Mouse (Mus musculus) cortical plate, adult 2 months (tissue): ENCODE measurements around the gene Klhdc10. TPM values are rescaled to one million over a fixed set of nuclear protein-coding genes. Genes with fewer than 3 reads are reported as not detected.

Source experiments
- H3K27ac ChIP-seq: fragments of 200-500 bp; 2 replicates; pipeline ENCODE4 v1.5.1; 2012; ENCODE audit warnings: low read length, control low read depth, inconsistent platforms; ENCODE audit not compliant: insufficient read depth
- H3K4me1 ChIP-seq: fragments of 200-500 bp; 2 replicates; pipeline ENCODE4 v1.6.1; 2011; ENCODE audit warnings: low read length; ENCODE audit not compliant: control insufficient read depth, insufficient read depth
- H3K4me3 ChIP-seq: fragments of 200-500 bp; 2 replicates; pipeline ENCODE4 v1.5.1; 2011; ENCODE audit warnings: mild to moderate bottlenecking, low read length, control low read depth; ENCODE audit not compliant: insufficient read depth
- CTCF ChIP-seq: fragments of 200-500 bp; IDR thresholded peaks from 2 replicates; pipeline ENCODE4 v1.5.1; 2011; ENCODE audit warnings: mild to moderate bottlenecking, control low read depth, low read length; ENCODE audit not compliant: insufficient read depth; ENCODE audit errors: extremely low read depth
- POLR2A ChIP-seq: fragments of 200-500 bp; IDR thresholded peaks from 2 replicates; pipeline ENCODE4 v1.6.1; 2011; ENCODE audit warnings: mild to moderate bottlenecking, low read length, control low read depth; ENCODE audit not compliant: insufficient read depth; ENCODE audit errors: extremely low read depth
- polyA plus RNA-seq: library from polyadenylated mRNA; depleted of rRNA; stranded (reverse); fragments of >200 nt; gene quantifications from 2 replicates; pipeline ENCODE4 v1.2.3, GENCODE M21; 2012

Klhdc10 gene
- polyA plus RNA-seq, 1 experiment = 58.0 TPM

DNA sequence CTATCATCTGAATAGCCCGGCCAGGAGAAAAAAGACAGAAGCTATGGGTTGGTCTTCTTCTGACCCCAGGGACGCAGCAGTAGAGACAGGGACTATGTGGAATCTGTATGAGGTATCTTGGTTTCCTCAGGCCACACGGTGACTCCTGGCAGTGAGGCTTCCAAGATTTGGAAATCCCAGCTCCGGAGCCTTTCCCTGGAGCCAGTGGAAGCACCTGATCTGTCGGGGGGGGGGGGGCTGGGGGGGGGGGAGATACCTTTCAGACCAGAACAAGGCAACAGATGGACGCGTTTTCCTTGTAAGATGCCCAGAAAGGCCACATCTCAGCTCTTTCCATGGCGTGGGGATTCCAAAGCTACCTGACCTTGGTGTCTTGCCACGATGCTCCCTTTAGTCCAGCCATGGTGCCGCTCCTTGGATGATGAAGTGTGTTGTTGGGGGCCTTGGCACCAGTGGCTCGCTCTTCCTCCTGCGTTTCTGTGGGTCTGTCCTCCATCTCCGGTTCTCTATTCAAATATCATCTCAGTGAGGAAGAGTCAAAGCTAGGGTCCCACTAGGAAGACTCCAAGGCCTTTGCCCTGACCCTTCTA lies 60.2 kb downstream of the Klhdc10 start:
- H3K27ac ChIP-seq = no peak overlapping the region
- no peak overlapping the region for H3K4me3 ChIP-seq

GRCm38 (mm10) chr6:30462822-30463221 lies 61.2 kb downstream of the Klhdc10 start:
- TF ChIP-seq POLR2A = no peak
- TF ChIP-seq CTCF = no peak
- no peak overlapping the region for H3K27ac ChIP-seq
- no peak overlapping the region for H3K4me3 ChIP-seq
- peaks cover 5% of the 10 kb centered on the region for H3K4me1 ChIP-seq

More for the DNA sequence above, 60.2 kb downstream of the Klhdc10 start:
- TF ChIP-seq CTCF = no peak
- no peak for TF ChIP-seq POLR2A
- peaks cover 5% of the 10 kb centered on the region for H3K4me1 ChIP-seq

DNA sequence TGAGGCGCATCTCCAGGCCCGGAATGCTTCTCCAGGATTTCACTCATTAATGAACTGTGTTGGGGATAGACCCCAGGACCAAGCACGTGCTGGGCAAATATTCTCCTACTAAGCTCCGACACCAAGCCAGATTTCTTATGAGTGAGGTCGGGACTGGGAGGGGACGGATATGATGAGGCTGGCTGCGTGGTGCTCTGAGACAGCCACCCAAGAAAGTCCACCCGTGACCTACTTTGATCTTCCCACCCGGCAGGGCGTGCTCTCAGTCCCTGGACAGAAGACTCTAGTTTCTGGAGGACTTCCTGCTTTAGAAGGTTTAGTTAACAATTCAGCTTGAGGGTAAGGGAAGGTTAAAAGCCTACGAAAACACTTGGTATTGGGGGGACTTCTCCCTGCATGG lies 63.9 kb downstream of the Klhdc10 start:
- TF ChIP-seq CTCF (no peak), POLR2A (no peak)
- no peak overlapping the region for H3K4me3 ChIP-seq
- no peak overlapping the region for H3K27ac ChIP-seq

GRCm38 (mm10) chr6:30468058-30468457 lies 66.4 kb downstream of the Klhdc10 start:
- no peak overlapping the region for H3K4me3 ChIP-seq
- TF ChIP-seq CTCF = no peak
- TF ChIP-seq POLR2A = no peak
- H3K27ac ChIP-seq = no peak overlapping the region
- H3K4me1 ChIP-seq = no peaks in the 10 kb centered on the region

More for the DNA sequence above, 63.9 kb downstream of the Klhdc10 start:
- H3K4me1 ChIP-seq = peaks cover under 1% of the 10 kb centered on the region; the same call in 1 of the 2 replicates

DNA sequence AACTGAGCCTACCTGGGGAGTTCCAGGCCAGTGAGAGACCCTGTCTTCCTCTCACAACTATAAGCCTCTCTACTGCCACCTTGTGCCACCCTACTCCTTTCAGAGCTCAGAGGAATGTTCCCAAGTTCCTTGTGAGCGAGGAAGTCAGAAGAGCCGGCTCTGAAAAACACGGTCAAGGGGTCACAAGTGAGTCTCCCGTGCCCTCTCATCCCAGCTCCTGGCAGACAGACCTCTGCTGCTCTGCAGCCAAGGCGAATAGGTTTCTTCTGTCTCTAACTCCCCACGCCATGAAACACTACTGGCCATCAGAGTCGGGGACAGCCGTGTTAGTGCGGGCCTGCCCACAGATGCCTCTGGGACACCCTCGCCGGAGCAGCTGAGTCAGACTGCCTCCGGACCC lies 67.0 kb downstream of the Klhdc10 start:
- Histone ChIP-seq H3K27ac (no peak overlapping the region), H3K4me3 (no peak overlapping the region), H3K4me1 (no peaks in the 10 kb centered on the region)
- TF ChIP-seq POLR2A = no peak
- peak; percentile 47 for TF ChIP-seq CTCF

DNA sequence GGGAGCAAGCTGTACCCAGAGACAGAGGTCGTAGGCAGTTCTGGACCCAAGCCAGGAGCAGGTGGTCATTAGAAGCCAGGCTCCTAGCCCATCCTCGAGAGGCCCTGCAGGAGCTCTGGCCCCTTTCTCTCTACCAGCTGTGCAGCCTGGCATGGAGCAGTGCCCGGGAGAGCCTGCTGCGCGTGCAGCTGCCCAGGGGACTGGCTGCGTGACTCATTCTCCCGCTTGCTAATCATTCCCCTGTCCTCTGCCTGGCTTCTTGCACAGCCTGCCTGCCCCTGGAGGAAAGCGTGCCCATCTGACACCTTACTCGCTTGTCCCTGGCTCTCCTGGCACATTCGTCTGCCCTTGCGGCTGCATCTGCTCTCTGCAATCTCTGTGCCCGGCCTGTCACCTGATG lies 67.7 kb downstream of the Klhdc10 start:
- no peak overlapping the region for H3K27ac ChIP-seq
- no peak for TF ChIP-seq POLR2A
- no peak for TF ChIP-seq CTCF
- H3K4me3 ChIP-seq = no peak overlapping the region
- no peaks in the 10 kb centered on the region for H3K4me1 ChIP-seq

DNA sequence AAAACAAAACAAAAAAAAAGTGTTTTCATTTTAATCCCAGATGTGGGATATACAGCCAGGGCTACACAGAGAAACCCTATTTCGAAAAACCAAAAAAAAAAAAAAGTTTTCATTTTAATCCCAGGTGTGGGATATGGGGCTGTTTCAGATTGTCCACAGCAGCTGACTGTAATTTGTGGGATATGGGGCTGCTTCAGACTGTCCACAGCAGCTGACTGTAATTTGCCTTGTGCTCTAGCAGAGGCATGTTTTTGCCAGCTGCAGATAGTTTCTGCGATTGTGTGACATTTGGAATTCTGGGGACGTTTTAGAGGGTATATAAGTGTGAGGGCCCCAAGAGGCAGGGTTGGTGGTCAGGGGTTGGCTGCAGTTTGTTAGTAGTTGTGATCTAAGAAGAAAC lies 70.0 kb downstream of the Klhdc10 start:
- TF ChIP-seq CTCF = no peak
- TF ChIP-seq POLR2A = no peak
- H3K4me1 ChIP-seq = no peaks in the 10 kb centered on the region
- H3K27ac ChIP-seq = no peak overlapping the region
- no peak overlapping the region for H3K4me3 ChIP-seq

DNA sequence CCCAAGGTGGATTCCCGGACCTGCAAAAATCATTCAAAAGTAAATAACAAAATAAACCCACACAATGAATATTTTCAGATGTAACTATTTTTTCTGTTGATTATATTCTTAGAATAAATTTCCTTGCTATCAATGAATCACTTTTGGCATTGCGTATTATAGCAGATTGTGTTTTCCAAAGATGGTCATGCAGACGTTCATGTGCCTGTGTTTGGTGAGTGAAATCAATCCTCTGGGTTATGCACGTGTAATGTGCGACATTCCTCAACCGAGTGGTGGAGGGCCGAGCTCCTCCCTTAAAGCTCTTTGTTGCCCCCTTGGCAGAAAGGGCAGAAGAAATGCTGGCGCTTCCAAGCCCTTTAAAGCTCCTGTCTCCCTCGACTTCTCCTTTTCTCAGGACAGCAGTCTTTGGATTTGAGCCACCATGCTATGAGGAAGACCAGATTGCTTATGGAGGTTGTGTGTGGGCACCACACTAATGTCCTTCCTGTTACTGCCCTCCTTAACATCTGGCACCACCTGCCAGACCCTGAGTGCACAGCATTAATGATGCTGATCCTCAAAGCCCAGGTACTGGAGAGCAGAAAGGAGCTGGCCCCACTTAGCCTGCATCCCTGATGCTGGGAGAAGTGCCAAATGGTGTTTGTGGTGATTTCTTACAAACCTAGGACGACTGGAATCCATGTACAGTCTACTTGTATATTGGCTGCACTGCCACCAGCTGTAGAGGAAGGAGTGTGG lies 74.5 kb downstream of the Klhdc10 start:
- no peak for TF ChIP-seq CTCF
- TF ChIP-seq POLR2A = no peak
- Histone ChIP-seq H3K4me3 (no peak overlapping the region), H3K4me1 (no peaks in the 10 kb centered on the region), H3K27ac (no peak overlapping the region)

GRCm38 (mm10) chr6:30477210-30477714 lies 75.6 kb downstream of the Klhdc10 start:
- Histone ChIP-seq H3K4me3 (no peak overlapping the region), H3K4me1 (no peaks in the 10 kb centered on the region), H3K27ac (no peak overlapping the region)
- TF ChIP-seq CTCF (no peak), POLR2A (no peak)

DNA sequence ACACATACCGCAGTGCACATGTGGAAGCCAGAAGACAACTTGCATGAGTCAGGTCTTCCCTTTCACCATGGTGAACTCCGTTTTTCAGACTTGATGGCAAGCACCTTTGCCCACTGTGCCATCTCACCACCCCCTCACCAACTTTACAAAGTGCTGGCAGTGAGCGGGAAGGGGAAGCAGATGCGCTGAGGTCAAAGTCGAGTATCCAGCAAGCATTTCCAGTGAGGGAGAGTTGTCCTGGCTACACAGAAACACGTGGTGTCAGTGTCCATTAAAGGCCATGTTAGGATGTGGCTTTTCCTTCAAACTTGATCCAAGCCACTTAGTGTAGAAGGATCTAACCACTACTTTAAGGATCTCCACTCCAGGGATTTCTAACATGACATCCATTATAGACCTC lies 76.1 kb downstream of the Klhdc10 start:
- H3K4me1 ChIP-seq = no peaks in the 10 kb centered on the region
- TF ChIP-seq CTCF (no peak), POLR2A (no peak)
- no peak overlapping the region for H3K4me3 ChIP-seq
- H3K27ac ChIP-seq = no peak overlapping the region
